Mouse (Mus musculus) heart, adult 2 months (tissue): ENCODE measurements around the gene H2afv.

Experiments used
- CTCF ChIP-seq: fragments of 200-600 bp; IDR thresholded peaks from 2 replicates; pipeline ENCODE4 v1.8.1; 2022; ENCODE audit warnings: antibody characterized with exemption, mild to moderate bottlenecking, moderate library complexity
- EP300 ChIP-seq: fragments of 200-500 bp; IDR thresholded peaks from 2 replicates; pipeline ENCODE4 v1.6.1; 2011; ENCODE audit warnings: low read depth, low read length, control low read depth; ENCODE audit not compliant: insufficient read depth
- POLR2A ChIP-seq: fragments of 200-500 bp; IDR thresholded peaks from 2 replicates; pipeline ENCODE4 v1.6.1; 2011; ENCODE audit warnings: mild to moderate bottlenecking, low read depth, low read length, control low read depth; ENCODE audit not compliant: insufficient read depth

DNA sequence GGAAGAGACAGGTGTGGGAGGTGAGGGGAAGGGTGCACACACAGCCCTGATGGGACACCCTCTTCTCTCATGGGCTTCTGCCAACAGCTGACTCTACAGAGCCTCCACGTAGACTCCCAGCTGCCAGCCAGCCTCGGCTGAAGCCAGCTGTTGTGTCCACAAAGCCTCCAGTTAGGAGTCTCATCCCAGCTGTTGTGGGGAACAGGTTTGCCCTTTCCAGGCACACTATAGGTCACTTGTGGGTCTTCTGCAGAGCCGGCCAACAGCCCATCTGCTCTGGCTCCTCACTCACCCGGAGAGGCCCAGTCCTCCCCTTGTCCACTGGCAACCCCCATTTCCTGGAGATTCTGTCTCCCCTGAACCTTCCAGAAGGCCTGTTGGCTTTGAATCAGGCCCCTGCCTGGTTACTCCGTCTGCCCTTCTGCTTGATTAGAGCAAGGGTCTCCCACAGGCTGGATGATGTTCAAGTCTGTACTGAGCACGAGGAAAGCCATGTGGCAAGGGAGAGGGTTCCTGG lies 37.5 kb upstream of the H2afv start:
- TF ChIP-seq CTCF = no peak
- TF ChIP-seq POLR2A = no peak
- no peak for TF ChIP-seq EP300
